Mouse (Mus musculus): ENCODE results near the gene Purb.
"Not testable (repeated sequence)": the region's sequence is repeated elsewhere in the genome, so short reads cannot be mapped to it uniquely, and the experiment has no call there.

Purb gene

GRCm38 (mm10) chr11:6484244-6484959 lies 8.7 kb upstream of the Purb start:
- DNase-seq, result no peak

GRCm38 (mm10) chr11:6483103-6483502 lies 7.4 kb upstream of the Purb start:
- DNase-seq, result no peak

GRCm38 (mm10) chr11:6481669-6482185 lies 6.0 kb upstream of the Purb start:
- peak; percentile 74 for DNase-seq

- DNase-seq, result no peak
Measured at GRCm38 (mm10) chr11:6480681-6481405, 5.1 kb upstream of the Purb start.

GRCm38 (mm10) chr11:6480191-6480590 lies 4.5 kb upstream of the Purb start:
- DNase-seq, result peak; percentile 73

GRCm38 (mm10) chr11:6479231-6479630 lies 3.5 kb upstream of the Purb start:
- peak; percentile 21 for DNase-seq

GRCm38 (mm10) chr11:6477350-6477749 lies 1.6 kb upstream of the Purb start:
- no peak for DNase-seq

GRCm38 (mm10) chr11:6476876-6477275 lies 1.2 kb upstream of the Purb start:
- DNase-seq, result no peak

GRCm38 (mm10) chr11:6474874-6475731 lies 614 bp downstream of the Purb start:
- DNase-seq, result peak; percentile 54

GRCm38 (mm10) chr11:6474381-6474780 lies 1.3 kb downstream of the Purb start:
- no peak for DNase-seq

GRCm38 (mm10) chr11:6472076-6472475 lies 3.6 kb downstream of the Purb start:
- no peak for DNase-seq

GRCm38 (mm10) chr11:6471493-6471892 lies 4.2 kb downstream of the Purb start:
- DNase-seq, result no peak

GRCm38 (mm10) chr11:6471054-6471453 lies 4.7 kb downstream of the Purb start:
- DNase-seq, result no peak

GRCm38 (mm10) chr11:6468541-6468940 lies 7.2 kb downstream of the Purb start:
- DNase-seq, result no peak

GRCm38 (mm10) chr11:6465122-6465521 lies 10.6 kb downstream of the Purb start:
- DNase-seq, result peak; percentile 62

- DNase-seq, result no peak
Measured at GRCm38 (mm10) chr11:6463159-6463837, 12.4 kb downstream of the Purb start.

- no peak for DNase-seq
Measured at GRCm38 (mm10) chr11:6456083-6456482, 19.6 kb downstream of the Purb start.

- DNase-seq, result not testable (repeated sequence)
Measured at GRCm38 (mm10) chr11:6448155-6448554, 27.6 kb downstream of the Purb start.

GRCm38 (mm10) chr11:6447493-6447892 lies 28.2 kb downstream of the Purb start:
- no peak for DNase-seq

- no peak for DNase-seq
Measured at GRCm38 (mm10) chr11:6445951-6446350, 29.8 kb downstream of the Purb start.

- no peak for DNase-seq
Measured at GRCm38 (mm10) chr11:6445441-6445840, 30.3 kb downstream of the Purb start.

- DNase-seq, result peak; percentile 100
Measured at GRCm38 (mm10) chr11:6444077-6444853, 31.5 kb downstream of the Purb start, which contains the start of gene H2afv. Gene H2afv, minus strand, starts transcription at chr11:6444443.
